Mouse (Mus musculus) MEL (cell line): ENCODE data around the gene Ppm1m. TPM values are rescaled to one million over a fixed set of nuclear protein-coding genes. Genes with fewer than 3 reads are reported as not detected.

Experiments used
- DNase-seq: peaks from one replicate; pipeline ENCODE4 v3.0.0; 2011; ENCODE audit warnings: low read depth, low spot score
- H3K27ac ChIP-seq: 2 replicates; pipeline ENCODE4 v1.5.1; 2012; ENCODE audit warnings: low read depth, mild to moderate bottlenecking, control low read depth, low read length, moderate library complexity; ENCODE audit not compliant: control insufficient read depth
- H3K27me3 ChIP-seq, 2 experiments: fragments of 150-350 bp in 1 of 2; sonication (generic) in 1 of 2; 2 replicates each; pipeline ENCODE4 v1.6.1; 2012; ENCODE audit warnings: low read length in 2 of 2, mild to moderate bottlenecking in 2 of 2, improper control_type of control experiment in 1 of 2, moderate library complexity in 1 of 2; ENCODE audit not compliant: insufficient read depth in 2 of 2, control insufficient read depth in 1 of 2
- H3K36me3 ChIP-seq, 2 experiments: 2 replicates each; pipeline ENCODE4 v1.6.1; 2012 to 2014; ENCODE audit warnings: low read length in 2 of 2, improper control_type of control experiment in 1 of 2, inconsistent platforms in 1 of 2, mild to moderate bottlenecking in 1 of 2; ENCODE audit not compliant: insufficient read depth in 2 of 2, control insufficient read depth in 1 of 2
- H3K4me1 ChIP-seq, 2 experiments: fragments of 150-350 bp in 1 of 2; sonication (generic) in 1 of 2; 2 replicates each; pipeline ENCODE4 v1.6.1; 2012; ENCODE audit warnings: low read length in 2 of 2, improper control_type of control experiment in 1 of 2, mild to moderate bottlenecking in 1 of 2; ENCODE audit not compliant: insufficient read depth in 2 of 2, control insufficient read depth in 1 of 2
- H3K4me3 ChIP-seq, 2 experiments: fragments of 150-350 bp in 1 of 2; sonication (generic) in 1 of 2; 2 replicates each; pipeline ENCODE4 v1.5.1; 2012; ENCODE audit warnings: low read depth in 2 of 2, low read length in 2 of 2, mild to moderate bottlenecking in 2 of 2, moderate library complexity in 2 of 2, control low read depth in 1 of 2, improper control_type of control experiment in 1 of 2; ENCODE audit not compliant: control insufficient read depth in 1 of 2, insufficient read depth in 1 of 2
- H3K79me2 ChIP-seq: 2 replicates; pipeline ENCODE4 v1.6.1; 2012; ENCODE audit warnings: mild to moderate bottlenecking, low read length, moderate library complexity; ENCODE audit not compliant: control insufficient read depth, poor library complexity, insufficient read depth
- H3K9ac ChIP-seq: 2 replicates; pipeline ENCODE4 v1.6.1; 2012; ENCODE audit warnings: low read depth, mild to moderate bottlenecking, control low read depth, low read length, moderate library complexity; ENCODE audit not compliant: control insufficient read depth, poor library complexity, severe bottlenecking
- H3K9me3 ChIP-seq: fragments of 150-350 bp; sonication (generic); replicated peaks from 2 replicates; pipeline ENCODE4 v1.6.1; 2012; ENCODE audit warnings: mild to moderate bottlenecking, low read length, improper control_type of control experiment, moderate library complexity; ENCODE audit not compliant: insufficient read depth
- BHLHE40 ChIP-seq: IDR thresholded peaks from 2 replicates; pipeline ENCODE4 v1.6.1; 2012; ENCODE audit warnings: low read depth, mild to moderate bottlenecking, inconsistent platforms, low read length, improper control_type of control experiment, borderline replicate concordance
- CHD1 ChIP-seq: IDR thresholded peaks from 2 replicates; pipeline ENCODE4 v1.6.1; 2012; ENCODE audit warnings: low read depth, mild to moderate bottlenecking, inconsistent platforms, low read length, improper control_type of control experiment
- CHD2 ChIP-seq: IDR thresholded peaks from 2 replicates; pipeline ENCODE4 v1.6.1; 2011; ENCODE audit warnings: low read length, improper control_type of control experiment
- E2F4 ChIP-seq: IDR thresholded peaks from 2 replicates; pipeline ENCODE4 v1.6.1; 2011; ENCODE audit warnings: low read depth, low read length, improper control_type of control experiment, borderline replicate concordance
- ELF1 ChIP-seq: IDR thresholded peaks from 2 replicates; pipeline ENCODE4 v1.6.1; 2014; ENCODE audit warnings: low read depth, mild to moderate bottlenecking, inconsistent platforms, low read length, improper control_type of control experiment, moderate library complexity
- ETS1 ChIP-seq: IDR thresholded peaks from 2 replicates; pipeline ENCODE4 v1.6.1; 2012; ENCODE audit warnings: low read depth, mild to moderate bottlenecking, inconsistent platforms, low read length, improper control_type of control experiment, moderate library complexity
- GABPA ChIP-seq: IDR thresholded peaks from 2 replicates; pipeline ENCODE4 v1.6.1; 2012; ENCODE audit warnings: low read depth, mild to moderate bottlenecking, inconsistent platforms, low read length, improper control_type of control experiment, moderate library complexity
- GATA1 ChIP-seq: IDR thresholded peaks from 2 replicates; pipeline ENCODE4 v1.6.1; 2011; ENCODE audit warnings: low read depth, low read length, improper control_type of control experiment
- HCFC1 ChIP-seq: IDR thresholded peaks from 2 replicates; pipeline ENCODE4 v1.6.1; 2012; ENCODE audit warnings: low read depth, mild to moderate bottlenecking, inconsistent platforms, low read length, improper control_type of control experiment, moderate library complexity
- KAT2A ChIP-seq: conservative IDR thresholded peaks from 2 replicates; pipeline ENCODE4 v1.6.1; 2012; ENCODE audit warnings: low read depth, low read length, improper control_type of control experiment, inconsistent platforms
- MAFK ChIP-seq: IDR thresholded peaks from 2 replicates; pipeline ENCODE4 v1.6.1; 2011; ENCODE audit warnings: low read depth, mild to moderate bottlenecking, low read length, improper control_type of control experiment, borderline replicate concordance
- MAX ChIP-seq: IDR thresholded peaks from 2 replicates; pipeline ENCODE4 v1.6.1; 2011; ENCODE audit warnings: low read length, improper control_type of control experiment
- MAZ ChIP-seq: IDR thresholded peaks from 2 replicates; pipeline ENCODE4 v1.6.1; 2012; ENCODE audit warnings: low read depth, mild to moderate bottlenecking, inconsistent platforms, low read length, improper control_type of control experiment
- MXI1 ChIP-seq: IDR thresholded peaks from 2 replicates; pipeline ENCODE4 v1.6.1; 2011; ENCODE audit warnings: mild to moderate bottlenecking, low read depth, low read length, improper control_type of control experiment
- MYC ChIP-seq: IDR thresholded peaks from 2 replicates; pipeline ENCODE4 v1.6.1; 2011; ENCODE audit warnings: low read depth, mild to moderate bottlenecking, low read length, improper control_type of control experiment, moderate library complexity
- NELFE ChIP-seq: IDR thresholded peaks from 2 replicates; pipeline ENCODE4 v1.6.1; 2011; ENCODE audit warnings: low read depth, low read length, improper control_type of control experiment
- POLR2A ChIP-seq, 2 experiments: IDR thresholded peaks; 2 replicates each; pipeline ENCODE4 v1.6.1; 2011 to 2012; ENCODE audit warnings: low read length in 2 of 2, mild to moderate bottlenecking in 2 of 2, control low read depth in 1 of 2, improper control_type of control experiment in 1 of 2, low read depth in 1 of 2, moderate library complexity in 1 of 2; ENCODE audit not compliant: control insufficient read depth in 1 of 2, insufficient read depth in 1 of 2, poor library complexity in 1 of 2
- POLR2AphosphoS2 ChIP-seq: IDR thresholded peaks from 2 replicates; pipeline ENCODE4 v1.6.1; 2011; ENCODE audit warnings: low read length, improper control_type of control experiment
- RAD21 ChIP-seq: IDR thresholded peaks from 2 replicates; pipeline ENCODE4 v1.6.1; 2011; ENCODE audit warnings: mild to moderate bottlenecking, low read depth, low read length, improper control_type of control experiment
- SIN3A ChIP-seq: IDR thresholded peaks from 2 replicates; pipeline ENCODE4 v1.6.1; 2012; ENCODE audit warnings: low read length, improper control_type of control experiment, inconsistent platforms
- TAL1 ChIP-seq: IDR thresholded peaks from 2 replicates; pipeline ENCODE4 v1.6.1; 2012; ENCODE audit warnings: mild to moderate bottlenecking, inconsistent platforms, low read length, moderate library complexity, mixed read lengths
- TBP ChIP-seq: IDR thresholded peaks from 2 replicates; pipeline ENCODE4 v1.8.0; 2011; ENCODE audit warnings: low read depth, low read length, improper control_type of control experiment
- USF1 ChIP-seq: IDR thresholded peaks from 2 replicates; pipeline ENCODE4 v1.6.1; 2014; ENCODE audit warnings: low read depth, mild to moderate bottlenecking, inconsistent platforms, low read length, improper control_type of control experiment, moderate library complexity
- ZMIZ1 ChIP-seq: IDR thresholded peaks from 2 replicates; pipeline ENCODE4 v1.6.1; 2012; ENCODE audit warnings: low read depth, mild to moderate bottlenecking, inconsistent platforms, low read length, improper control_type of control experiment, moderate library complexity
- ZNF384 ChIP-seq: IDR thresholded peaks from 2 replicates; pipeline ENCODE4 v1.6.1; 2012; ENCODE audit warnings: low read depth, mild to moderate bottlenecking, inconsistent platforms, low read length, improper control_type of control experiment
- polyA plus RNA-seq, 2 experiments: library from polyadenylated mRNA; stranded (reverse) in 1 of 2; unstranded in 1 of 2; fragments of >175 nt in 1 of 2; fragments of >200 nt in 1 of 2; gene quantifications; 2 replicates each; pipeline versions ENCODE4 v1.2.1 to v1.2.4; 2012; ENCODE audit warnings: low replicate concordance in 2 of 2, low read depth in 1 of 2; ENCODE audit not compliant: insufficient read length in 2 of 2, insufficient read depth in 1 of 2, missing spikeins in 1 of 2
- total RNA-seq: library from RNA; depleted of rRNA; stranded (reverse); fragments of 300-350 nt; gene quantifications from 2 replicates; pipeline ENCODE4 v1.2.3, GENCODE M21; 2012

The Ppm1m gene
- total and polyA plus RNA-seq, 3 experiments, result 34.2 to 47.2 TPM; not detected in 1

- no peaks in the 10 kb centered on the region for H3K9me3 ChIP-seq
- no peaks in the 10 kb centered on the region for H3K36me3 ChIP-seq
- no peak overlapping the region for H3K4me3 ChIP-seq
- no peaks in the 10 kb centered on the region for H3K4me1 ChIP-seq
- H3K9ac ChIP-seq, result no peak overlapping the region
- H3K27me3 ChIP-seq, result peaks cover 0 to 8% of the 10 kb centered on the region in 2 experiments; a peak in 2 of 4 replicates
- no peaks in the 10 kb centered on the region for H3K79me2 ChIP-seq
- no peak for TF ChIP-seq MYC
- TF ChIP-seq POLR2A (IDR thresholded peaks at IDR 0.05; ENCODE audit: control insufficient read depth in 1 of 2, insufficient read depth in 1 of 2, low read depth in 1 of 2, low read length in 2 of 2, poor library complexity in 1 of 2), result no peak
- TF ChIP-seq E2F4, result no peak
- no peak for TF ChIP-seq ETS1
- no peak for TF ChIP-seq BHLHE40
- TF ChIP-seq MAFK, result no peak
- TF ChIP-seq ZNF384, result no peak
- TF ChIP-seq CHD1, result no peak
- no peak for TF ChIP-seq NELFE
- no peak for TF ChIP-seq GABPA
- no peak for TF ChIP-seq TAL1
- TF ChIP-seq CHD2, result no peak
- TF ChIP-seq POLR2AphosphoS2, result no peak
- no peak for TF ChIP-seq ZMIZ1
- TF ChIP-seq RAD21, result no peak
- TF ChIP-seq ELF1, result no peak
- TF ChIP-seq TBP, result no peak
- TF ChIP-seq, all 39 proteins: peak for 0
- no peak overlapping the region for H3K27ac ChIP-seq
- DNase-seq, result no peak
Observed at GRCm38 (mm10) chr9:106148541-106149398, 50.8 kb downstream of the Ppm1m start.

- H3K27ac ChIP-seq, result no peak overlapping the region
- peaks cover 0 to 8% of the 10 kb centered on the region in 2 experiments; a peak in 2 of 4 replicates for H3K27me3 ChIP-seq
- no peaks in the 10 kb centered on the region for H3K4me1 ChIP-seq
- no peaks in the 10 kb centered on the region for H3K36me3 ChIP-seq
- H3K9me3 ChIP-seq, result no peaks in the 10 kb centered on the region
- H3K9ac ChIP-seq, result no peak overlapping the region
- TF ChIP-seq MXI1 (no peak), GATA1 (no peak), E2F4 (no peak), MAZ (no peak), KAT2A (no peak), TAL1 (no peak), CHD2 (no peak), ZNF384 (no peak), MAX (no peak), SIN3A (no peak), POLR2A (IDR thresholded peaks at IDR 0.05; ENCODE audit: control insufficient read depth in 1 of 2, insufficient read depth in 1 of 2, low read depth in 1 of 2, low read length in 2 of 2, poor library complexity in 1 of 2) (no peak), HCFC1 (no peak), USF1 (no peak), GABPA (no peak)
- H3K79me2 ChIP-seq, result no peaks in the 10 kb centered on the region
- no peak overlapping the region for H3K4me3 ChIP-seq
- DNase-seq, result no peak
Observed at GRCm38 (mm10) chr9:106147851-106148431, 51.6 kb downstream of the Ppm1m start.
